Mouse (Mus musculus) MEL (cell line): Measurements from ENCODE around the gene Insrr. TPM values are rescaled to one million over a fixed set of nuclear protein-coding genes. Genes with fewer than 3 reads are reported as not detected.

ENCODE experiments used
- DNase-seq: peaks from one replicate; pipeline ENCODE4 v3.0.0; 2011; ENCODE audit warnings: low read depth, low spot score
- H3K27ac ChIP-seq: 2 replicates; pipeline ENCODE4 v1.5.1; 2012; ENCODE audit warnings: low read depth, mild to moderate bottlenecking, control low read depth, low read length, moderate library complexity; ENCODE audit not compliant: control insufficient read depth
- H3K27me3 ChIP-seq, 2 experiments: fragments of 150-350 bp in 1 of 2; sonication (generic) in 1 of 2; 2 replicates each; pipeline ENCODE4 v1.6.1; 2012; ENCODE audit warnings: low read length in 2 of 2, mild to moderate bottlenecking in 2 of 2, improper control_type of control experiment in 1 of 2, moderate library complexity in 1 of 2; ENCODE audit not compliant: insufficient read depth in 2 of 2, control insufficient read depth in 1 of 2
- H3K36me3 ChIP-seq, 2 experiments: 2 replicates each; pipeline ENCODE4 v1.6.1; 2012 to 2014; ENCODE audit warnings: low read length in 2 of 2, improper control_type of control experiment in 1 of 2, inconsistent platforms in 1 of 2, mild to moderate bottlenecking in 1 of 2; ENCODE audit not compliant: insufficient read depth in 2 of 2, control insufficient read depth in 1 of 2
- H3K4me1 ChIP-seq, 2 experiments: fragments of 150-350 bp in 1 of 2; sonication (generic) in 1 of 2; 2 replicates each; pipeline ENCODE4 v1.6.1; 2012; ENCODE audit warnings: low read length in 2 of 2, improper control_type of control experiment in 1 of 2, mild to moderate bottlenecking in 1 of 2; ENCODE audit not compliant: insufficient read depth in 2 of 2, control insufficient read depth in 1 of 2
- H3K4me3 ChIP-seq, 2 experiments: fragments of 150-350 bp in 1 of 2; sonication (generic) in 1 of 2; 2 replicates each; pipeline ENCODE4 v1.5.1; 2012; ENCODE audit warnings: low read depth in 2 of 2, low read length in 2 of 2, mild to moderate bottlenecking in 2 of 2, moderate library complexity in 2 of 2, control low read depth in 1 of 2, improper control_type of control experiment in 1 of 2; ENCODE audit not compliant: control insufficient read depth in 1 of 2, insufficient read depth in 1 of 2
- H3K79me2 ChIP-seq: 2 replicates; pipeline ENCODE4 v1.6.1; 2012; ENCODE audit warnings: mild to moderate bottlenecking, low read length, moderate library complexity; ENCODE audit not compliant: control insufficient read depth, poor library complexity, insufficient read depth
- H3K9ac ChIP-seq: 2 replicates; pipeline ENCODE4 v1.6.1; 2012; ENCODE audit warnings: low read depth, mild to moderate bottlenecking, control low read depth, low read length, moderate library complexity; ENCODE audit not compliant: control insufficient read depth, poor library complexity, severe bottlenecking
- H3K9me3 ChIP-seq: fragments of 150-350 bp; sonication (generic); replicated peaks from 2 replicates; pipeline ENCODE4 v1.6.1; 2012; ENCODE audit warnings: mild to moderate bottlenecking, low read length, improper control_type of control experiment, moderate library complexity; ENCODE audit not compliant: insufficient read depth
- CHD2 ChIP-seq: IDR thresholded peaks from 2 replicates; pipeline ENCODE4 v1.6.1; 2011; ENCODE audit warnings: low read length, improper control_type of control experiment
- CTCF ChIP-seq, 3 experiments: IDR thresholded peaks in 2 of 3; conservative IDR thresholded peaks in 1 of 3; 2 replicates each; pipeline ENCODE4 v1.5.1; 2011 to 2012; ENCODE audit warnings: low read length in 3 of 3, low read depth in 2 of 3, mild to moderate bottlenecking in 2 of 3, improper control_type of control experiment in 1 of 3, inconsistent platforms in 1 of 3, mixed read lengths in 1 of 3, moderate library complexity in 1 of 3; ENCODE audit not compliant: control insufficient read depth in 1 of 3, insufficient read depth in 1 of 3, poor library complexity in 1 of 3, severe bottlenecking in 1 of 3
- ELF1 ChIP-seq: IDR thresholded peaks from 2 replicates; pipeline ENCODE4 v1.6.1; 2014; ENCODE audit warnings: low read depth, mild to moderate bottlenecking, inconsistent platforms, low read length, improper control_type of control experiment, moderate library complexity
- ETS1 ChIP-seq: IDR thresholded peaks from 2 replicates; pipeline ENCODE4 v1.6.1; 2012; ENCODE audit warnings: low read depth, mild to moderate bottlenecking, inconsistent platforms, low read length, improper control_type of control experiment, moderate library complexity
- GABPA ChIP-seq: IDR thresholded peaks from 2 replicates; pipeline ENCODE4 v1.6.1; 2012; ENCODE audit warnings: low read depth, mild to moderate bottlenecking, inconsistent platforms, low read length, improper control_type of control experiment, moderate library complexity
- KAT2A ChIP-seq: conservative IDR thresholded peaks from 2 replicates; pipeline ENCODE4 v1.6.1; 2012; ENCODE audit warnings: low read depth, low read length, improper control_type of control experiment, inconsistent platforms
- MAFK ChIP-seq: IDR thresholded peaks from 2 replicates; pipeline ENCODE4 v1.6.1; 2011; ENCODE audit warnings: low read depth, mild to moderate bottlenecking, low read length, improper control_type of control experiment, borderline replicate concordance
- MAX ChIP-seq: IDR thresholded peaks from 2 replicates; pipeline ENCODE4 v1.6.1; 2011; ENCODE audit warnings: low read length, improper control_type of control experiment
- MAZ ChIP-seq: IDR thresholded peaks from 2 replicates; pipeline ENCODE4 v1.6.1; 2012; ENCODE audit warnings: low read depth, mild to moderate bottlenecking, inconsistent platforms, low read length, improper control_type of control experiment
- MEF2A ChIP-seq: IDR thresholded peaks from 2 replicates; pipeline ENCODE4 v1.6.1; 2014; ENCODE audit warnings: low read depth, mild to moderate bottlenecking, inconsistent platforms, low read length, improper control_type of control experiment; ENCODE audit not compliant: poor library complexity, insufficient replicate concordance, severe bottlenecking; ENCODE audit errors: extremely low read depth
- MXI1 ChIP-seq: IDR thresholded peaks from 2 replicates; pipeline ENCODE4 v1.6.1; 2011; ENCODE audit warnings: mild to moderate bottlenecking, low read depth, low read length, improper control_type of control experiment
- MYB ChIP-seq: IDR thresholded peaks from 2 replicates; pipeline ENCODE4 v1.6.1; 2011; ENCODE audit warnings: mild to moderate bottlenecking, low read depth, low read length, improper control_type of control experiment
- NRF1 ChIP-seq: IDR thresholded peaks from 2 replicates; pipeline ENCODE4 v1.6.1; 2014; ENCODE audit warnings: low read depth, mild to moderate bottlenecking, inconsistent platforms, low read length, improper control_type of control experiment, moderate library complexity; ENCODE audit not compliant: poor library complexity, insufficient read depth, severe bottlenecking
- POLR2A ChIP-seq, 2 experiments: IDR thresholded peaks; 2 replicates each; pipeline ENCODE4 v1.6.1; 2011 to 2012; ENCODE audit warnings: low read length in 2 of 2, mild to moderate bottlenecking in 2 of 2, control low read depth in 1 of 2, improper control_type of control experiment in 1 of 2, low read depth in 1 of 2, moderate library complexity in 1 of 2; ENCODE audit not compliant: control insufficient read depth in 1 of 2, insufficient read depth in 1 of 2, poor library complexity in 1 of 2
- POLR2AphosphoS5 ChIP-seq: IDR thresholded peaks from 2 replicates; pipeline ENCODE4 v1.6.1; 2012; ENCODE audit warnings: low read depth, borderline replicate concordance, mild to moderate bottlenecking, inconsistent platforms, low read length, moderate library complexity, mixed read lengths
- RCOR1 ChIP-seq: IDR thresholded peaks from 2 replicates; pipeline ENCODE4 v1.6.1; 2012; ENCODE audit warnings: low read depth, mild to moderate bottlenecking, inconsistent platforms, low read length, improper control_type of control experiment
- SIN3A ChIP-seq: IDR thresholded peaks from 2 replicates; pipeline ENCODE4 v1.6.1; 2012; ENCODE audit warnings: low read length, improper control_type of control experiment, inconsistent platforms
- SMC3 ChIP-seq: IDR thresholded peaks from 2 replicates; pipeline ENCODE4 v1.6.1; 2011; ENCODE audit warnings: low read depth, low read length, improper control_type of control experiment
- TAL1 ChIP-seq: IDR thresholded peaks from 2 replicates; pipeline ENCODE4 v1.6.1; 2012; ENCODE audit warnings: mild to moderate bottlenecking, inconsistent platforms, low read length, moderate library complexity, mixed read lengths
- TBP ChIP-seq: IDR thresholded peaks from 2 replicates; pipeline ENCODE4 v1.8.0; 2011; ENCODE audit warnings: low read depth, low read length, improper control_type of control experiment
- TCF12 ChIP-seq: IDR thresholded peaks from 2 replicates; pipeline ENCODE4 v1.6.1; 2014; ENCODE audit warnings: low read depth, mild to moderate bottlenecking, inconsistent platforms, low read length, improper control_type of control experiment, moderate library complexity
- USF1 ChIP-seq: IDR thresholded peaks from 2 replicates; pipeline ENCODE4 v1.6.1; 2014; ENCODE audit warnings: low read depth, mild to moderate bottlenecking, inconsistent platforms, low read length, improper control_type of control experiment, moderate library complexity
- ZC3H11A ChIP-seq: IDR thresholded peaks from 2 replicates; pipeline ENCODE4 v1.6.1; 2012; ENCODE audit warnings: low read depth, mild to moderate bottlenecking, inconsistent platforms, low read length, improper control_type of control experiment
- ZKSCAN1 ChIP-seq: IDR thresholded peaks from 2 replicates; pipeline ENCODE4 v1.6.1; 2012; ENCODE audit warnings: low read depth, mild to moderate bottlenecking, inconsistent platforms, low read length, improper control_type of control experiment, moderate library complexity
- ZNF384 ChIP-seq: IDR thresholded peaks from 2 replicates; pipeline ENCODE4 v1.6.1; 2012; ENCODE audit warnings: low read depth, mild to moderate bottlenecking, inconsistent platforms, low read length, improper control_type of control experiment
- polyA plus RNA-seq, 2 experiments: library from polyadenylated mRNA; stranded (reverse) in 1 of 2; unstranded in 1 of 2; fragments of >175 nt in 1 of 2; fragments of >200 nt in 1 of 2; gene quantifications; 2 replicates each; pipeline versions ENCODE4 v1.2.1 to v1.2.4; 2012; ENCODE audit warnings: low replicate concordance in 2 of 2, low read depth in 1 of 2; ENCODE audit not compliant: insufficient read length in 2 of 2, insufficient read depth in 1 of 2, missing spikeins in 1 of 2
- total RNA-seq: library from RNA; depleted of rRNA; stranded (reverse); fragments of 300-350 nt; gene quantifications from 2 replicates; pipeline ENCODE4 v1.2.3, GENCODE M21; 2012

The Insrr gene
- total and polyA plus RNA-seq, 3 experiments = 0.77 to 3.7 TPM; not detected in 1

- H3K36me3 ChIP-seq = peaks cover 0 to 4% of the 10 kb centered on the region in 2 experiments; a peak in 1 of 4 replicates
- H3K79me2 ChIP-seq = no peaks in the 10 kb centered on the region
- TF ChIP-seq ZKSCAN1 = no peak
- TF ChIP-seq SMC3 = no peak
- TF ChIP-seq MEF2A = no peak
- TF ChIP-seq TBP = no peak
- TF ChIP-seq POLR2AphosphoS5 = no peak
- no peak for TF ChIP-seq USF1
- no peak for TF ChIP-seq MAFK
- no peak for TF ChIP-seq ELF1
- TF ChIP-seq RCOR1 = no peak
- no peak for TF ChIP-seq POLR2A (IDR thresholded peaks at IDR 0.05; ENCODE audit: control insufficient read depth in 1 of 2, insufficient read depth in 1 of 2, low read depth in 1 of 2, low read length in 2 of 2, poor library complexity in 1 of 2)
- no peak for TF ChIP-seq TCF12
- TF ChIP-seq MAX = no peak
- TF ChIP-seq NRF1 = no peak
- no peak for TF ChIP-seq TAL1
- TF ChIP-seq KAT2A = no peak
- no peak for TF ChIP-seq GABPA
- TF ChIP-seq CTCF (IDR thresholded peaks at IDR 0.05 in 2 of 3, conservative IDR thresholded peaks at IDR 0.05 in 1 of 3; ENCODE audit: control insufficient read depth in 1 of 3, insufficient read depth in 1 of 3, low read depth in 2 of 3, low read length in 3 of 3, poor library complexity in 1 of 3, severe bottlenecking in 1 of 3) = no peak
- no peak for TF ChIP-seq ZC3H11A
- TF ChIP-seq MYB = no peak
- TF ChIP-seq CHD2 = no peak
- no peak overlapping the region for H3K27ac ChIP-seq
- H3K4me1 ChIP-seq = peaks cover 0 to 3% of the 10 kb centered on the region in 2 experiments; a peak in 2 of 4 replicates
- H3K4me3 ChIP-seq = no peak overlapping the region
- no peak for DNase-seq
- no peak overlapping the region for H3K9ac ChIP-seq
- no peaks in the 10 kb centered on the region for H3K9me3 ChIP-seq
- H3K27me3 ChIP-seq = no peaks in the 10 kb centered on the region
Measured at GRCm38 (mm10) chr3:87812873-87813272, 16.1 kb downstream of the Insrr start.

- Histone ChIP-seq H3K36me3 (peaks cover 0 to 4% of the 10 kb centered on the region in 2 experiments; a peak in 1 of 4 replicates), H3K4me1 (peaks cover 0 to 3% of the 10 kb centered on the region in 2 experiments; a peak in 2 of 4 replicates), H3K27me3 (peaks cover 3 to 4% of the 10 kb centered on the region in 2 experiments; a peak in 3 of 4 replicates), H3K9ac (no peak overlapping the region), H3K4me3 (no peak overlapping the region), H3K27ac (no peak overlapping the region), H3K9me3 (no peaks in the 10 kb centered on the region), H3K79me2 (no peaks in the 10 kb centered on the region)
- TF ChIP-seq MXI1 (no peak), ETS1 (no peak), ZNF384 (no peak), MAZ (no peak), SIN3A (no peak), POLR2AphosphoS5 (no peak)
- no peak for DNase-seq
Measured at GRCm38 (mm10) chr3:87816166-87816565, 19.4 kb downstream of the Insrr start.
